Mouse (Mus musculus) lung, postnatal 4 days (tissue): ENCODE data around the gene Shisa3.

Experiments
- DNase-seq, 2 experiments: peaks; one replicate each; pipeline ENCODE4 v3.0.0; 2021

The Shisa3 gene

DNA sequence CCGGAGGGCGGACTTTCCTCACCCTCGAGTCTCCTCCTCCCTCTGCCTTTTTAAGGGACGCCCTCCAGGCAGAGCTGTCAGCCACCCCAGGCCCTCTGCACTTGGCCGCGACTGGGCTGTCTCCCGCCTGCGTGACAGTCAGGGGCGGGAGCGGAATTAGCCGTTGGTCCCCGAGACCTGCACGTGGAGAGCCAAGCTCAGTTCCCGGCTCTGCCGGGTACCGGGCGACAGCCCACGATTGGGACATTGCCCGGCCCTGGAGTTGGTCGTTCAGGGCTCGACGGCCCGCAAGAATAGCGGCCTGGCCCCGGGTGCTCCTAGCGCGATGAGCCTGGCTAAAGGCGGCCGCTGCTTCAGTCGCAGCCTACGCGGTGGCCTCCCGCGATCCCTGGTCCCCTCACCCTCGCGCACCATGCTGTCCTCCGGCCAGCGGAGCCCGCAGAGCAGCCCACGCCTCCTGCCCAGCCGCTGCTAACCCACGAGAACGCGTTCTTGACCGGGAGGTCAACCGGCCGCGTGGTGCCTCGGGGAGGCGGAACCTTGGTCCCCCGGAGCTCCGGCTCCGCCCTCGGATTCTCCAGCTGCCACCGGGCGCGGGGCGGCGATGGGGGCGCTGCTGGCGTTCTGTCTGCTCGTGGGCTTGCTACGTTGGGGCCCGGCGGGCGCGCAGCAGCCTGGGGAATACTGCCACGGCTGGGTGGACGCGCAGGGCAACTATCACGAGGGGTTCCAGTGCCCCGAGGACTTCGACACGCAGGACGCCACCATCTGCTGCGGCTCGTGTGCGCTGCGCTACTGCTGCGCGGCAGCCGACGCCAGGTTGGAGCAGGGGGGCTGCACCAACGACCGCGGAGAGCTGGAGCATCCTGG, at the start of gene Shisa3:
Shisa3 (plus strand) TSS at position 79 of the 870 bp plus-strand sequence.
- DNase-seq, result peak; percentile 61 to 76

DNA sequence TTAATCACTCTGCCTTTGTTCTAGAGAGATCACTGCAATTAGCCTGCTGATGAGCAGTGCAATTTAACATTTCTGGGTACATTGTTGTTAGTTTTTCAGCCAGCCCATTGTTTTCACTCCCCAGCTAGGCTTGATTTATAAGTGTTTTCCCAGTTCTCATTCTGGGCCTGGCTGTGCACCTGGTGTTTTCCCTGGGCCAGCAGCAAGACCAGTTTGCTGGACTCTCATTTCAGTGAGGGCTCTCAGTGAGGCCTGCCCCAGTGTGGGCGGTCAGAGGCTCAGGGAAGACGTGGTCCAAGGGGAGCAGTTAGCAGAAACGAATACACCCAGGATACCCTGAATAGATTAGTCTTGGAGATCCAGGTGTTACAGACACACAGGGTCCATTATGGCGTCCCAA, 49.0 kb upstream of the Shisa3 start:
- no peak for DNase-seq

DNA sequence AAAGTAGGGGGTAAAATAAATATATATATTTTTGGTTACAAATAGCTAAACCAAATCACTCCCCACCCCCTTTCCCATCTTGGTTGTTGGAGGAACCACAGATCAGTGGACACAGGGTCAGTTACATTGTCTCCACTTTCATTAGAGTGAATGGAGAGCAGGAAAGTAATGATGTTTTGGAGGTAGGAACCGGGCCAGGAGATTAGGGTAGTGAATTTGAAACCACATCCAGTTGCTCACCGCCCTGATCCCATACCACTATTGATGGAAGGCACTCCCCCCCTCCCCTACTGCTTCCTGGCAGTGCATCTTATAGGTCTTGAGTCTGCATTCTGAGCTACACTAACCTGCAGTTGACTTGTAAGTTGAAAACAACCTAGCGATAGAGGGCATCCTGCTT, 48.6 kb upstream of the Shisa3 start:
- DNase-seq, result no peak

DNA sequence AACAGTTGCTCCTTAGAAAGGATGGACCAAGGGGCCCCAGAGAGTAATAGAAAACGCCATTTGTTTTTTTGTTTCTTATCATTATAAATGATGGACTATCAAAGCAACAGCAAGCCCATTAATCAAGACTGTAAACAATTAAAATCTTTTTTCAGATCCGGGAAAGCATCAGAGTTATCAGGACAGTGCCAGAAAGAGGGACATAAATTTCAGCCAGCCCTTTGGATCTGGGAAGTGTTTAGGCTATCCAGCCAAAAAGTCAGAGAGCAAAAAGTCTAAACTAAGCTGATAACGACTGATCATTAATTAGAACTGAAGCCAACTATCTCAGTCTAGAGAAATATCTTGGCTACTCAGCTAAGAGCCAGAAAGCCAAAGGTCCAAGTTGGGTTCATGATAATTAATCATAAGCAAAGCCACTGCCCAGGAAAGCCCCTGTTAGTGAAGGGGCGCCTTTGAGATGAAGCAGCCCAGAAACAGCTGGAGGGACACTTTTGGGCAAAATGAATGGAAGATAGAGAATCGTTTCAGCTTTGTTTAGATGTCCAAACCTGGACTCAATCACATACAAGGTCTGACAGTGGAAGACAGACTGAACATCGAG, 35.0 kb upstream of the Shisa3 start:
- DNase-seq, result peak; percentile 32 to 72

DNA sequence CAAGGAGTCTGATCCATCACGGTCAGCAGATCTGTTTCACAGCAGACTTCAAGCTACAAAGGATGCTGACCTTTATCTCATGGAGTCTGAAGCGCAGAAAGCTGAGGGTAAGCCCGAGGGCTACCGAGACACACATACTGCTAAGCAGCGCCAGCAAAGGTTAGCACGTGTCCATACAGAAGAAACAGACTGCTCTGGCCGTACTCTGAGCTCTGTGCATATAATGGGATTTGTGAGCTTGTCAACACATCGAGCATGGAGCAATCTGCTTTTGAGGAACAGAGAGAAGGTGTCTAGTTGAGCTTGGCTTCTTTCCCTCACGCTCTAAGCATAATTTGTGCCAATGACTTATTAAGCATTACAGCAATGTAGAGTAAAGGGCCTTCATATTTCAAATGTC, 33.6 kb upstream of the Shisa3 start:
- peak in 1 of 2 experiments; percentile 46 for DNase-seq

DNA sequence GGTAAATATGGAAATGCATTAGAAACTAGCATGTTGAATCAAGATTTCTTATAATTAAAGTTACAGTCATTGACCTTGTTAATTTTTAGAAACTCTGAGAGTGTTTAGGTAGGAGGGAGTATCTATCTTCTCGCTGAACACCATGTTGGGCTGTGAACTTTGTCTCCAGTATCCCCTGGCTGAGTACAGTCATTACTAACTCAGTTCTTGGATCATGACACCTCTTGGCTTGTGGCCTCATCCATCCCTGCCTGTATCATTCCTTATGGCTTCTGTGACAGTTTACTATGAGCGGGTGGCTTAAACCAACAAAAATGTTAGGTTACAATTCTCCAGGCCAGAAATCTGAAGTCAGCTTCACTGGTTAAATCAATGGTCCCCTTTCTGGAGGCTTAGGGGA, 32.0 kb upstream of the Shisa3 start:
- DNase-seq, result no peak

DNA sequence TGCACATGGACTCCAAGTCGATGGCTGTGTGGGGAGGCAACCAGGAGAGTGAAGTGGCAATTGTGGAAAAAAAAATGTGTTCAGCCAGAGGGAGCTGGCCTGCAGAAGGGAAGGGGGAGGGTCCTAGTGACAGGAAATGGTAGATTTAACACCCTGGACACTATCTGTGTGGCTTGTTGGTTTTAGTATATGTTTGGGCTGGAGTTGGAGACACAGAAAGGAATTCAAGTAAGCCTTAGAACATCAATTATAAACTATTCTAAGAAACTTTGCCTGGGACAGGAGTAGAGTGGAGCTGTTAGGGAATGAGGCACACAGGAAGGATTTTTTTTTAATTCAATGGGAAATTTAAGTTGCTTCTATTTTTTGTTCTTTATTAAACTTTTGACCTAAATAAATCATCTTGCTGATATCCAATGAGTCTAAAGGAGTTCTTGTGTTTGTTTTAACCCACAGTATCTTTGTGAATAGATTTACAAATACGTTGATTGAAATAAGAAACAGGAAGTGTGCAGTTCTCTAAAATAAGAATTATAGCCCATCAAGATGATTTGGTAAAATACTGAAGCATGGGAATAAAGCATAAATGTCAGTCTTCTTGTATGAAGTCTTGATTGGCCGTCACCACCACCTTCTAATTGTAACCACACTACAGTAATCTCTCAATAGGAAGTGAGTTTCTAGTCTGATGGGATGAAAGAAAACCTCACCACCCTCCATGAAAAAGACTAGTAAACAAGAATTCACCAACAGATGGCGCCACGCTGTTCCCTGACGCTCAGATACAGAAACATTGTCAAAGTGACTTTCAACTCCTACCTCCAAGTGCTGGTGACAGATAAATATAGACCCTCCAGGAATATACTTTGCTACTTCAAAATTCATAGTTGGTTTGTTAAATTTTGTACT, 27.7 kb upstream of the Shisa3 start:
- no peak for DNase-seq

DNA sequence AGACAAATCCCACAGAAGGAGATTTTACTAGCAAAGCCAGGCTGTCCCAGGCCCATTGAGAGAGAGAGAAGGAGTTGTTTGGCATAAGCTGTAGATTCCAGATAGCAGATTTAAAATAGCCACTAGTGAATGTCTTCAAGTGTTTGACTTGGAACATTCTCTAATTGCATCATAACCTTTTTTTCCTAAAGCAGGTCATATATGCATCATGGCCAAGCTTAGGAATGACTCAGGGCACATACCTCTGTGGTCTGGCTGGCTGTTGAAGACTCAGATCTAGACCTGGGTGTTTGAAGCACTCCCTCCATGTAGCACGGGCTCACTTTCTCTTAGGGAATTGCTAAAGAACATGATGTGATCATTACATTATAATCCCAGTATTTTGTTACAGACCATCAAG, 12.6 kb upstream of the Shisa3 start:
- no peak for DNase-seq

DNA sequence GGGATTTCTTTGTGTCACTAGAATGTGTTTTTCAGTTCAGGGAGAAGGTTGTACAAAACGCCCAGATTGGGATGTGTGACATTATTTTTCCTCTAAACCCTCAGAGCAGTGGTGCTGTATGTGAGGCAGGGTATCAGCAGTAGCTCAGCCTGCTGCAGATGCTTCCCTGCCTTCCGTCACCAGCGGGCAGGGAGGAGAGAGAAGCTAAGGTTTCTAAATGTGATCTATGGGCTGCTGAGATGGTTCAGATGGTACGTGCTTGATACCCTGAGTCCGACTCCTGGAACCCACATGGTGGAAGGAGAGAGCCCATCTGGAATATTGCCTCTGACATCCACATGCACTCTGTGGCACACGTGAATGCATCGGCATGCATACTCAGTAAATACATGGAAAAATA, 12.1 kb upstream of the Shisa3 start:
- DNase-seq, result no peak

DNA sequence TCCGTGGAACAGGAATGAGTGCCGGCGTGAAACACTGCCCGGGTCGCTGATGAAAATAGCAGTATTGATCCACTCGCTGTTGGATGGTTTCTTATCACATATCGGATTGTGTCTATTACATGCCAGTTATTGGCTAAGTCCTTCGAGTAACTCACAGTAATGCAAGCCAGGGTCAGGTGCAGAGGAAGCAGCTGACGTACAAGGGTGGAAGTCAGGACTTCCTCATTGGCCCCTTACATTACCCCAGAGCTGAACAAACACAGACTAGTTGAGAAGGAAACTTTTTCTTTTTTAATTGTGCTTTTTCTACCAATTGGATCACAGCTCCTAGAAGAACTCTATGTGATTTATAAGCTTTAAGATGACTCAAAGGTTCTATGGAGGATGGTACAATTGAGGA, 7.7 kb upstream of the Shisa3 start:
- peak in 1 of 2 experiments; percentile 3 for DNase-seq

DNA sequence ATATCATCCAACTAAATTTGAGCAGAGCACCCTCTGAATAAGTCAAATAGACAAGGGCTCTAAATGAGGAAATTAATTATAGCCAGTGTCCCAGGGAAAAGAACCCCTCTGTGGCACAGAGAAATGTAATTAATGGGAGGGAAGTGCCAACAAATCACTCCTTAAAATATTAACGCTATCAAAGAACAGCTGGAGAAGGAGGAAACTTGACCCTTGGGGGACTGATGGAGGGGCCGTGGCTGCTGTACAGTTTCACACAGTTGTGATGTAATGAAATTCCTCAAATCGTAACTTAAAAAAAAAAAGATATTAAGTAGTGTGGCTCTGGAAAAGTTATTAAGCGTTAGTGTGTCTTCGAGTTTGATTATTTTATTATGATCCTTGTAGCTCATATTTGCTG, 1.7 kb upstream of the Shisa3 start:
- DNase-seq, result no peak

DNA sequence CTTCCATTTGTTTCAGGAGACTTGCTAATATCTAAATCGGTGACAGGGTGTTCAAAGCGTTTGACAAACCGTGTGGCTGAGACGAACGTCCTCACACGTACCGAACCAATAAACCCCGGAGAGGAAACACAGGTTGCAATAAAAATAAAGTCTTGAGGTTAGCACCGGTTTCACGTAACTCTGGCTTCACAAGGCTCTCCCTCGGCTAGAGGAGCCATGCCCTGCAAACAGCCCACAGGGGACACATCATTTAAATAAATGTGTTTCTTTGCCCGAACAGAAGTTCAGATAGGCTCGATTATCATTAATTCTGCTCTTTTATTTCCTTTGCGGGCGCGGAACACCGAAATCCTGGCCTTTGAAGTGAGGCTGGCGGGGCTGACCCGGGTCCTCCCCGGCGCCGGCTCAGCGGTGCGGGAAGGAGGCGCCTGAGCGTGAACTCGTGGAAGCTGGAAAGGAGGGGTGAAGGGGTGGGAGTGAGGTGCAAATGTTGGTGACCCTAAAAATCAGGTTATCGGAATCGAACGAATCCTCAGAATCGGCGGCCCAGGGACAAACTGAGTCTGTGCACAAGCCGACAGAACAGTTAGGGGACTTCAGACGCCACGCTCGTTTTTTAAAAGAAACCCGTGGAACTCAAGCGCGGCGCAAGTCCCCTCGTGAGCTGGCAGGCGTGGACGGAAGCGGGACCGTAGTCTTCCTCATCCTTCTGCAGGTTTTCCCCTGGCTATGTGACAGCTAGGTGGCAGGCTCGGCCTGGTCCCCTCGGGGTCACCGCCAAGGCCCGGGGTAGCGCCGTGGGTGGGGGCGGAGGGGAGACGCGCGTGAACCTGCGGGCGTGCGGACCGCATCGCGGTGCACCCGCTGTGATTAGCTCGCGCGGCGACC, 522 bp upstream of the Shisa3 start:
- DNase-seq, result peak in 1 of 2 experiments; percentile 35

DNA sequence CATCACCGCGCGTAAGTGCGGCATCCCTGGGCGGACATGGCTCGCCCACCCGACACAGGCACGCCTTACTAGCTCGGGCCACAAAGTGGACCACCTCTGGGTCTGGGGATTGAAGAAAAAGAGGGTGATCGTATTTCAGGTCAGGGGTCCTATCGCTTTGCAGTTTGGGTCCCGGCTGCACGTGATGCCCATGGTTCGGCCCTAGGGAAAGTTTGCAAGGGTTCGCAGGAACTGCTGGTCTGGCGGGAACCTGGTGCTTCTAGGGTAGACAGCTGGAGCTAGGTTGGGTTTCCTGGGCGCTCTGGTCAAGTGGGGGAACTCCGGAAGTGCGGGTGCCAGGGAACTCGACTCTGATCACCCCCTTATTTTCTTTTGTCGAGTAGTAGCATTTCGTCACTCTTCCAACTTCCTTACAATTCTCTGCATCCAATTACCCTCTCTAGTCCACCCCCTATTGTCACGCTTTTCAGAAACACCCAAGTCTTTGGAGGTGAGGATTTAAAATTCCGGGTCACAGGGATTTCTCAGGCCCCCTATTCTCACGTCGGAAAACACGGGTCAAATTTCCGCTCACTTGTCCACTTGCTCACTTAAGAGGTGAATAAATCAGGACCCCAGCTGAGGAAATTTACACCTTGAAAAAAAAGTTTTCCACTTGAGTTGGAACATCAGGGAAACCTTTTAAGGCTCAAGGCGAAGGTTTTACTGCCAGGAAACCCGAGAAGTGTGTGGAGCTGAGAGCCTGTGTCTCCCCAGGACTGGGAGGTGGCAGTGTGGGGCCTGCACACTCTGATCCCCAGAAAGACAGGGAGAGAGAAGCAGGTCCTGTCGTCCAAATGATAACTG, 1.2 kb downstream of the Shisa3 start:
- DNase-seq, result no peak

DNA sequence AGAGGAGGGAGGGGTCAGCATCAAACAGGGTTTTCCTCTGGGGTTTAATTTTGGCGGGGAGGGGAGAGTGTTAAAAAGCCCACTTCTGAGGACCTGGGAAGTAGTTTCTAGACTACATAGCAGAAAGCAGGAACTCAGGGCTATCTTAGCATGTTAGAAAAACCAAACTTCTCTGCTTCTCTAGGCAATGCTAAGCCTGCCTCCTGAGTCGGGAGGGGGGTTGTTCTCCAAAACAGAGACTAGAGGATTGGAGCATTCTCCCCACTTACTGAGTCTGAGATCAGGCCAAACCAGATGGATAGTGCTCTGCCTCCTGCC, 1.8 kb downstream of the Shisa3 start:
- DNase-seq, result no peak

DNA sequence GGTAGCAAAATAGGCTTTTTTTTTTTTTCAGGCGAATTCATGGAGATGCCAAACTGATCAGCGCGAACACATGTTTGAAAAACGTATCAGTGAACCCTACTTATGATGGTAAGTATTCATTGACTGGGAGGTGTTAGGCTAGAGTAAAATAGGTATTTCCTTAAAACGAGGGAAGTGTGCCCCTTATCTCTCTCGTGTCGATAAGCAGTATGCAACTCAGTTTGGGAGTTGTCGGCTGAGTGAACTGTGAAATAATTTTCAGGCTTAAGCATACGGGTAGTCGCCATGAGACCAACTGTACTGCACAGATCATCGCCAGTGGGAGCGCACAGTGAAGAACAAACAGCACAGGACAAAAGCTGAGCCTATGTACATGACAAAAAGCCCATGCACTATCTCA, 13.5 kb downstream of the Shisa3 start:
- no peak for DNase-seq

DNA sequence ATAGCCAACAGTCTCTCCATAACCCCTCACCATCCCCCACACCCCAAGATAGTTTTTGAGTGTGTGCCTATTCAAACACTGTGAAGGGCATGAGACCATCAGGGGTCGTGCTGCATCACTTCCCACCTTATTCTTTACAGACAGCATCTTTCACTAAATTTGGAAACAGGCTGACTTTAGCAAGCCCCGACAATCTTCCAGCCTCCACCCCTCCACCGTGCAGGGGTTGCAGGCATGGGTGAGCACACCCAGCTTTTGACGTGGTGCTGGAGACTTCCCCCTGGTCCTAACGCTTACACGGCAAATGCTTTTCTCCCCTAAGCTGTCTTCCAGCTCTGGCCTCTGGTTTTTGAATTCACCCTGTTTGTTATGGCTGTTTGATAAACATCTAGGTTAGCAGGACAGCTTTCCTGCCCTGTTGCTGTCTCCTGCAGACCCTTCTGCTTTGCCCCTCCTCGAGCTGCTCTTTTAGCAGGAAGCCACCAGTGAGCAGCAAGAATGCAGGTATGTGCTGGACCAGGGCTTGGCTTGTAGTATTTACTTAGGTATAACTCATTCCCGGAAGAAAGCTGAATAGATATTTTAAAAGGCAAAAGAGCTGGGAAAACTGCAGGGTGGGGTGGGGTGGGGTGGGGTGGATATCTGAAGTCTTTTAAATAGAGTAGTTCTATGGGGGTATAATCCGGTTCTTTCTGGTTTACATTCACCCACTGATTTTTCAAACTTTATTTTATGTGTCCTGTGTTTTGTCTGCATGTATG, 20.7 kb downstream of the Shisa3 start:
- no peak for DNase-seq

DNA sequence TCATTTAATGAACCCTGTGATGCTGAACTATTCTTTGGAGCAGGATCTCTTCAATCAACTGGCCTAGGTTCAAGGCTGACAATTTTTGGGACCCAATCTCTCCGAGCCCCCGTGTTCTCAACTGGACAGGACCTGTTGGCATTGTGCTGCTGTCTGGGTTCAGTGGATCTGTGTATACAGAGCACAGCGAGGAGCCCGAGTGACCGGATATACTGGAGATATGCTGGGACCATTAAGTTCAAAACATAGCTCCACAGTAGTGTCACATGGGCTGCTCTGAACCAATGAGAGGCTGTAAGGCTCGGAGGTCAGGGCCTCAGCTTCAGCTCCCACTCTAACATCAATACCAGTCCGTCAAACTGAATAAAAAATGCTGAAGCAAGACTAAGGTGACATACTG, 21.8 kb downstream of the Shisa3 start:
- no peak for DNase-seq

DNA sequence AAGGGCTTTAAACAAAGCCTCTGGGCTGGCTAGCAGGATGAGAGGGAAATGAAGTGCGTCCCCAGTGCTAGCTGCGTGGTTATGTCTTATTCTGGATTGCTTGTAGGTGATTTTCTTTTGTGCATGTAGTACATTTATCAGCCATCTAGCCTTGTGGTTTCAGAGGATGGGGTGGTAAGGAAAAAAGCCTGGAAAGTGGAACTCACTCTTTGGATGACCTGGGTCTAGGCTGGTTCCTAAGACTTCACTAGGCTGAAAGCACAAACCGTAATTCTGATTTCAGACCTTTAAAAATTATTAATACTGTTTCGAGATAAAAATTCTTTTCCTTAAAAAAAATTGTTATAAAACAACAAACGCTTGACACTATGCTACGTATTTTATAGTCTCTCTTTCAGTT, 22.2 kb downstream of the Shisa3 start:
- DNase-seq, result no peak

DNA sequence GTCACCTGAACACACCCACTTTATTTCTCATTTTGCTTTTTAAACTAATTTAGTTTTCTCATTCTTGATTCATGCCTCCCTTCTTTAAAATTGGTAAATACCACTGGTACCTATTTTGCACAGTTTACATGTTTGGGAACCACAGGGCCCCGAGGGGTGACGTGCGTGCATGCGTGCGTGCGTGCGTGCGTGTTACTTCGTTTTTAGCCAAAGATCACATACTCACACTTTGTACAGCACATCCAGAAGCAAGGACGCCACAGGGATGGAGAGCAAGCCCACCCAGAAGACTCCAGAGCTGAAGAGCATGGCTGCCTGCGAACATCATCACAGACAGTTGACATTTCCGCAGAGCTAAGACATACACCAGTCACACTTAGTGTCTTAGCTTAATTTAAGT, 23.6 kb downstream of the Shisa3 start:
- no peak for DNase-seq

DNA sequence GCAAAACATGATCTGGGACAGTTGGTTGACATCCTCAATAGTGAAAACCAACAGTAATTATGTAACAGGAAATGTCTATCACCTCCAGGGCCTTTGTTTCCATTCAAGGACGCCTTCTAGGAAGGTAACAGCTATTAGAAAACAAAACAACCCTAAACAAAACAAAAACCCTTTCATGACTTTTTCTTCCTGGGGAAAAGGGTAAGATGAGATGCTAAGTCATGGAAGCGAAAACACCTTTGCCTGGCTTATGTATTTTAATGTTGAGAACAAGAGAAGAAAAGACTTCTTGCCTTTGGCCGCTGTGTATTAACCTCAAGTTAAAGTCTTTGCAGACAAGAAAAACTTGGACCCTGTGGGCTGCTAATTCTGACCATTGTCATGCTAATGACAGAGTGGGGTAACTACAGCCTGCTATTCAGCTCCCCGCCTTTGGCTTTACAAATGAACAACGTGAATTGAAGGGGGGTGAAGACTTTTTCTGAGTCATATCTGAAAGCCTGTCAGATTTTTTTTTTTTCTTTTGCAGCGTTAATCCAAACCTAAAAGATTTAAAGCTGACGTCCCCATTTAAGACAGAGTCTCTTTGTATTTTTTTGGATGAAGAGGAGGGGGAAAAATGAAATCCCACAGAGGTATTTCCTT, 25.6 kb downstream of the Shisa3 start:
- DNase-seq, result no peak
